Mouse (Mus musculus) midbrain, embryonic 11.5 days (tissue): Measurements from ENCODE around the gene Mrps11. TPM values are rescaled to one million over a fixed set of nuclear protein-coding genes. Genes with fewer than 3 reads are reported as not detected.
A peak's percentile ranks its signal among the peaks of the same experiment; 100 is the strongest.

Experiments
- ATAC-seq: fragments of 200-750 bp; cut with Nextera tagmentation; 2 replicates; pipeline ENCODE4 v1.8.0; 2017; ENCODE audit warnings: moderate TSS enrichment, moderate library complexity; ENCODE audit not compliant: low FRiP score
- DNase-seq: peaks from one replicate; pipeline ENCODE4 v3.0.0; 2015; ENCODE audit warnings: low spot score; ENCODE audit errors: missing footprints
- H3K27ac ChIP-seq: fragments of 300-500 bp; sonication (generic); 2 replicates; pipeline ENCODE4 v1.5.1; 2014; ENCODE audit warnings: low read depth, low read length
- H3K27me3 ChIP-seq: fragments of 300-500 bp; sonication (generic); 2 replicates; pipeline ENCODE4 v1.6.1; 2014; ENCODE audit warnings: mild to moderate bottlenecking, low read length, moderate library complexity, mixed read lengths; ENCODE audit not compliant: control insufficient read depth, insufficient read depth
- H3K36me3 ChIP-seq: fragments of 300-500 bp; sonication (generic); 2 replicates; pipeline ENCODE4 v1.6.1; 2014; ENCODE audit warnings: mild to moderate bottlenecking, low read length, moderate library complexity, mixed read lengths; ENCODE audit not compliant: control insufficient read depth, insufficient read depth
- H3K4me1 ChIP-seq: fragments of 300-500 bp; sonication (generic); 2 replicates; pipeline ENCODE4 v1.6.1; 2014; ENCODE audit warnings: low read length; ENCODE audit not compliant: control insufficient read depth, insufficient read depth
- H3K4me2 ChIP-seq: fragments of 300-500 bp; sonication (generic); 2 replicates; pipeline ENCODE4 v1.6.1; 2014; ENCODE audit warnings: mild to moderate bottlenecking, moderate library complexity
- H3K4me3 ChIP-seq: fragments of 300-500 bp; sonication (generic); 2 replicates; pipeline ENCODE4 v1.5.1; 2014; ENCODE audit warnings: low read depth, low read length
- H3K9ac ChIP-seq: fragments of 300-500 bp; sonication (generic); 2 replicates; pipeline ENCODE4 v1.6.1; 2014; ENCODE audit warnings: low read length
- H3K9me3 ChIP-seq: fragments of 300-500 bp; sonication (generic); 2 replicates; pipeline ENCODE4 v1.6.1; 2016; ENCODE audit warnings: low read length; ENCODE audit not compliant: control insufficient read depth
- WGBS: fragments of 180-500 bp; shearing (Covaris S2); extraction: QIAGEN DNeasy Blood & Tissue Kit; methylation state at CpG from one replicate; pipeline ENCODE4 v1.1.7; 2014; 5-methylcytosine and 5-hydroxymethylcytosine counted together
- polyA plus RNA-seq: library from polyadenylated mRNA; unstranded; fragments of >200 nt; fragmentation: Nextera tagmentation; extraction: Ambion mirVana; gene quantifications from 2 replicates; pipeline ENCODE4 v1.2.1, GENCODE M21; 2014

Mrps11 gene
- polyA plus RNA-seq, 1 experiment from 2014 or later = 87.7 TPM

DNA sequence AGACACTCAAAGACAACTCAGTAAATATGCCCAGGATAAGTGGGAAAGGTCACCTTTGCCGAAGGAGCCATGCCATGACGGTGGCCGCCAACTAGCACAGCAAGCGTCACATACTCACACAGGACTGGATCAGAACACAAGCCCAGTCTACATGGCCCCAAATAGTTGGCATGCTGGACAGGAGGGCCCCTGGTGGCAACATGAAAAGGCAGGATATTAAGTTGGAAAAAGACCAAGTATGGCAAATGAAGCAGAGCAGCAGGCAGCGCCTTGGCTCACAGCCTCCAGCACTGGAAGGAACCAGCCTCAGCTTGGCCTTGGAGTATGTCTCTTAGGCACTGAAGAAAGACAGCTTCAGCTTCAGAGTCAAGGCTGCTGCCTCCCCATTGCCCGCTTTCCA lies 30.9 kb downstream of the Mrps11 start:
- no peaks in the 10 kb centered on the region for H3K27me3 ChIP-seq
- H3K27ac ChIP-seq = no peak overlapping the region
- no peak overlapping the region for H3K4me2 ChIP-seq
- no peak for DNase-seq
- no peaks in the 10 kb centered on the region for H3K4me1 ChIP-seq
- H3K9me3 ChIP-seq = no peaks in the 10 kb centered on the region
- 92% methylated on average over 6 of the region's 6 CpGs for WGBS
- ATAC-seq = no peak
- no peaks in the 10 kb centered on the region for H3K36me3 ChIP-seq
- H3K9ac ChIP-seq = no peak overlapping the region
- H3K4me3 ChIP-seq = no peak overlapping the region

DNA sequence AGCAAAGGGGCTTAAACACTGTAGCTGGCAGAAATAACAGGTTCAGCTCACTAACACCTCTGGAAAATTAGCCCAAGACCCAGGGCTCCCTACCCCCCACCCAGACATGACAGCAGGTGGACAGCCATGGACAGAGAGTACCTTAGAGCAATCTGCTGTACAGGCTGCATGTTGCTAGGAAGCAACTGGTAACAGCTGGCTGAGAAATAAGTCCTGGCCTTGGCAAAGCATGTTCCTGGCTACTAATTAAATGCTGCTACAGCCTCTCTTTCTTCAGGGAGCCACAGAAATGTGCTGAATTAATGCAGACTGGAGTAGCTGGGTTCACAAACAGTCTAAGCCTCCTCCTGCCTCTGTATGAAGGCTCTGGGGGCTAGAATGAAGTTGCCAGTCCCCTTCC lies 31.8 kb downstream of the Mrps11 start:
- H3K9ac ChIP-seq = no peak overlapping the region
- H3K27me3 ChIP-seq = no peaks in the 10 kb centered on the region
- H3K4me2 ChIP-seq = no peak overlapping the region
- no peak overlapping the region for H3K4me3 ChIP-seq
- H3K27ac ChIP-seq = no peak overlapping the region
- H3K4me1 ChIP-seq = no peaks in the 10 kb centered on the region
- ATAC-seq = no peak
- no peak for DNase-seq
- H3K9me3 ChIP-seq = no peaks in the 10 kb centered on the region
- H3K36me3 ChIP-seq = no peaks in the 10 kb centered on the region

- H3K4me3 ChIP-seq = no peak overlapping the region
- no peak overlapping the region for H3K27ac ChIP-seq
- no peaks in the 10 kb centered on the region for H3K4me1 ChIP-seq
- no peak overlapping the region for H3K9ac ChIP-seq
- H3K9me3 ChIP-seq = no peaks in the 10 kb centered on the region
- DNase-seq = no peak
- no peak overlapping the region for H3K4me2 ChIP-seq
- 90% methylated on average over 12 of the region's 12 CpGs for WGBS
- H3K27me3 ChIP-seq = no peaks in the 10 kb centered on the region
- no peak for ATAC-seq
- no peaks in the 10 kb centered on the region for H3K36me3 ChIP-seq
These were observed 35.4 kb downstream of the Mrps11 start for GRCm38 (mm10) chr7:78818336-78818735.

DNA sequence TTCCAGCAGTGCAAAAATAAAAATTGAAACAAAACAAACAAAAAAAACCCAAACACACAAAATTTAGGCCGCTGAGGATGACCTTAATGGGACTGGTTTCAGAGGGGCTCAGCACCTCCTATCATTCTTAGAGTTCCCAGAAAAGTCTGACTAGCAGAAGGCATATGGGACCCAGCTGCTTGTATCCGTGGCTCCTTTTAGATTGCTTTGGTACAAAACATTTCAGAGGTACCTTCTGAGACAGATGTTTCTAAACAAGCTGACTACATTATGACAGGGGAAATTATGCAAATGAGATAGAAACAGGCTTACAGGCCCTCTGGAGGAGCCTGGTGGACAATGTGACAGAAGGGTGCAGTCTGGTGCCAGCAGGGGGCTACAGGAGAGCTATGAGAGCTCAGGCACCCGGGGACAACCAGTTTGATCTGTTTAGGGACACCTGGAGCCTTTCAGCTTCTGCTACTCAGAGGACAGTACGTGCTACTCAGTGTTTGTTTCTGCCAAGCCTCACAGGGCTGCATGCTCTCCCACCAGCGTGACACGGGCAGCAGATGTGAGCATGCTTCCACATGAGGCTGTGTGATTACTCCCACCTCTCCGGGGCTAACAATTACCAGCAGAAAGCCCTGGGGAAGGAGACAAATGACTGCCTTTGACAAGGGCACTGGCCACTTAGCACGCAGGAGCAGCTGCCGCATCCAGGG lies 43.9 kb downstream of the Mrps11 start:
- Histone ChIP-seq H3K4me2 (no peak overlapping the region), H3K9ac (no peak overlapping the region), H3K27ac (peak overlapping the region; percentile 27), H3K4me1 (no peaks in the 10 kb centered on the region), H3K9me3 (no peaks in the 10 kb centered on the region), H3K36me3 (peaks cover 4% of the 10 kb centered on the region; the same call in 1 of the 2 replicates), H3K4me3 (no peak overlapping the region), H3K27me3 (no peaks in the 10 kb centered on the region)
- ATAC-seq = peak; percentile 84
- 66% methylated on average over 9 of the region's 9 CpGs for WGBS
- no peak for DNase-seq

GRCm38 (mm10) chr7:78827749-78828362 lies 44.9 kb downstream of the Mrps11 start:
- no peak overlapping the region for H3K4me3 ChIP-seq
- WGBS = 89% methylated on average over 14 of the region's 14 CpGs

DNA sequence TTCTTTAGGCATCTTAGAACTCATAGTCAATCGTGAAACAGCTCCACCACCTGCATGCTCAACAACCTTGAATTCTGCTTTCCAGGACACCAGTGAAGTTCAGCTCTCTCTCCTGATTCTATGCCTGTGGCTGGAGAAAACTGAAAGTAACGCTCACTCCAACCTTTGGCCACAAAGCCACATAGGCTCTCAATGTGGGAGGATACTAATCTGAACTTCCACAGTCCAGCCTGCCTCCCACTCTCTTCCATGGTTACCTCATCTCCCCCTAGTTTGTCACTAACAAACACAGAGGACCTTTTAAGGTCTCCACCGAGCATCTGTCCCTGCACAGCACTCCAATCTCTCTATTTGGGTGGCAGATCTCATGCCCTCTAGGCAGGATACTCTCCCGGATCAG lies 52.7 kb downstream of the Mrps11 start:
- Histone ChIP-seq H3K9ac (no peak overlapping the region), H3K27me3 (no peaks in the 10 kb centered on the region), H3K27ac (no peak overlapping the region), H3K36me3 (peaks cover 6% of the 10 kb centered on the region), H3K9me3 (no peaks in the 10 kb centered on the region), H3K4me3 (no peak overlapping the region), H3K4me1 (no peaks in the 10 kb centered on the region), H3K4me2 (no peak overlapping the region)
- DNase-seq (no peak), ATAC-seq (no peak)
- WGBS = 88% methylated on average over 4 of the region's 4 CpGs

More at GRCm38 (mm10) chr7:78827749-78828362, 44.9 kb downstream of the Mrps11 start:
- Histone ChIP-seq H3K9ac (no peak overlapping the region), H3K27ac (peak overlapping the region; percentile 27; the same call in 1 of the 2 replicates), H3K4me1 (no peaks in the 10 kb centered on the region), H3K9me3 (no peaks in the 10 kb centered on the region), H3K4me2 (no peak overlapping the region), H3K36me3 (peaks cover 4% of the 10 kb centered on the region; the same call in 1 of the 2 replicates), H3K27me3 (no peaks in the 10 kb centered on the region)
- DNase-seq (no peak), ATAC-seq (no peak)

- Histone ChIP-seq H3K9ac (no peak overlapping the region), H3K36me3 (peaks cover 6% of the 10 kb centered on the region), H3K4me1 (no peaks in the 10 kb centered on the region), H3K4me2 (no peak overlapping the region), H3K27ac (no peak overlapping the region), H3K4me3 (no peak overlapping the region), H3K9me3 (no peaks in the 10 kb centered on the region), H3K27me3 (no peaks in the 10 kb centered on the region)
- DNase-seq (no peak), ATAC-seq (no peak)
- 83% methylated on average over 4 of the region's 4 CpGs for WGBS
These were observed 54.3 kb downstream of the Mrps11 start for GRCm38 (mm10) chr7:78837250-78837649.

DNA sequence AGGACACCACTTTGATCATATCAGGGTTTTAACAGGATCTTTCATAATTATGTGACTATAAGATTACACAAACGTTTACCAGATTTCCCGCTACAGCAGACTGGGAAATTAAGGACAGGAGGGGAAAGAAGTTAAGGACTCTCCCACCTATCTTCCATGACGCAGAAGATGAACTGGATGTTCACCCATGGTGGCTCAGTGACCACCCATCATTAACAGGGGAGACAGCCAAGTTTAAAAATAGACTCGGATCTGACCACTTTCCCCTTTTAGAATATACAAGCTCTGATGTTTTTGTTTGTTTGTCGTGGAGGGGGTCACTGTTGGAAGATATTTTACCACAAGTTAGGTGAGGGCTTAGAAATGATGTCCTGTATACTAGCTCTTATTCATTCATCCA lies 58.7 kb downstream of the Mrps11 start:
- no peak for ATAC-seq
- Histone ChIP-seq H3K4me1 (peaks cover 8% of the 10 kb centered on the region; the same call in 1 of the 2 replicates), H3K27ac (no peak overlapping the region), H3K36me3 (peaks cover 20% of the 10 kb centered on the region), H3K9me3 (no peaks in the 10 kb centered on the region), H3K4me2 (no peak overlapping the region), H3K4me3 (no peak overlapping the region), H3K9ac (no peak overlapping the region), H3K27me3 (no peaks in the 10 kb centered on the region)
- 93% methylated on average over 5 of the region's 5 CpGs for WGBS
- no peak for DNase-seq
